Mouse (Mus musculus) gastrocnemius, postnatal 10 days (tissue): ENCODE results near the gene Ikzf5. TPM values are rescaled to one million over a fixed set of nuclear protein-coding genes. Genes with fewer than 3 reads are reported as not detected.
"Not testable (repeated sequence)": the region's sequence is repeated elsewhere in the genome, so short reads cannot be mapped to it uniquely, and the experiment has no call there.

Experiments used
- DNase-seq: peaks from one replicate; pipeline ENCODE4 v3.0.0; 2021; ENCODE audit warnings: mixed read lengths
- long read RNA-seq, 2 experiments: library from polyadenylated mRNA; stranded (forward); transcript quantifications; one replicate each; pipeline ENCODE4 v2.0.0; 2021
- total RNA-seq, 2 experiments: library from RNA; stranded (reverse); gene quantifications; 2 replicates each; pipeline ENCODE4 v1.2.3; 2021

The Ikzf5 gene
- total RNA-seq: 10 to 100 TPM; 23.1 to 23.5 TPM
- long read RNA-seq, experiment 1, full-length matches to known transcripts: 8 of 10 reads
- long read RNA-seq, experiment 1, partial matches to known transcripts: 0 of 10 reads
- long read RNA-seq, experiment 1, other reads (novel, unspliced or antisense): 2 of 10 reads
- long read RNA-seq, experiment 2, full-length matches to known transcripts: 8 of 9 reads
- long read RNA-seq, experiment 2, partial matches to known transcripts: 1 of 9 reads
- long read RNA-seq, experiment 2, other reads (novel, unspliced or antisense): 0 of 9 reads

DNA sequence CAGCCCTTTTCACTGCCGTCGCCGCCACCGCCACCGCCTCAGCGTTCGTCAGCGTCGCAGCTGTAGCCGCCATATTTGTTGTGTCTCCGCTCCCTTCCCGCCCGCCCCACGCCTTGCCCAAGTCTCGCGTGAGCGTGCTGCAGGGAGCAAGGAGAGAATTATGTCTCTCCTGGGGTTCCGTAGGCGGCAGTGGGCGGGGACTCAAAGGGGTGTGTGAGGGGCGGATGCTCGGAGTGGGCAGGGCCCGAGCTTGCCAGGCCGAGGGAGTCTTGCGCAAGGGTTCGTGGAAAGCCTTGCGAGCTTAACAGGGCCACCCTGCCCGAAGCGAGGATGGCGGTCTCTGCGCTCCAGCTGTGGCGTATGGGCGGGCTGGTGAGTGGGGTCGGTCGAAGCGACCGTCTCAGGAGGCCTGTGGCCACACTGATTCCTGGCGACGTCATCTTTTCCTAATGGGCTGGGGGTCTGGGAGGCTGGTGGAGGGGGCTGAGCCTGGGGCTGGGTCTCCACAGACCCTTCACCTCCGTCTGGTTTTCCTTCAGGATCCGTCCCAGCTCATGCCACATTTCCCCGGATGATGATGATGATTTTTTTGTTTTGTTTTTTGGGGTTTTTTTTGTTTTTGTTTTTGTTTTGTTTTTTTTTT, at the start of gene Ikzf5, which contains the start of gene Acadsb:
Gene Ikzf5 (minus strand): TSS at position 106 of the 643 bp plus-strand sequence.
Gene Acadsb (plus strand): TSS at position 186 of the 643 bp plus-strand sequence.
- DNase-seq: peak; percentile 98

DNA sequence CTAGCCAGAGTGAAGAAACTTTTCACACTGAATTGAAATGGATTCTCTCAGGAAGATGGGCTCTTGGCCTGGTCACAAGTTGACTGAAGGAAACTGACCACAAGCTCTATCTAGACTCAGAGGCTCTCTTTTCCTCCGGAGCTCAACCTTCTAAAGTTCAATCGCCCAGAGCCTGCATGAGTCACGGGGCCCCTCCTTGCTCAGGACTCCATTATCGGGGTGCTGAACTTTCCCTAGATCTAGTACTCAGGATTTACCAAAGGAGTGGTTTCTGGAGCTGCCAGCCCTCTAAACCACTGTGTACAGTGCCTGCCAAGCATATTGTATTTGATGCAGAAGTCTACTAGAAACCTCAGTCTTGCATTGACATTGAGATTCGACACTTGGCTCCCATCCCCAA, 46.4 kb upstream of the Ikzf5 start:
- no peak for DNase-seq

DNA sequence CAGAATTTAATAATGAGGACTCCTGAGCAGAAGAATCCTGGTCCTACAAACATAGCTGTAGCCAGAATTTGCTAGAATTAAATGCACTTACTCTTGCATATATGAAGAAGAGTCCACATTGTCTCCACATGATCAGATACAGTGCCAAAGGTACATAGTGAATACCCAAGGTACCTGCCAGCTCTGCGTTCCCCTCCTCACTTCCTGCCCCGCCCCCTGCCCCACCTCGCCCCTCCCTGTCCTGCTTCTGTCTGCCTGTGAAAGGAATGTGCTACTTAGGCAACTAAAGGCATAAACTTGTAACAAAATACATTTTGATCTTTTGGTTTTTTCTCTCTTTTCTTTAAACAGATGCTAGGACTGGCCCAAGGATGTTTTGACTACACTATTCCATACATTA, 26.7 kb upstream of the Ikzf5 start:
- DNase-seq: no peak

DNA sequence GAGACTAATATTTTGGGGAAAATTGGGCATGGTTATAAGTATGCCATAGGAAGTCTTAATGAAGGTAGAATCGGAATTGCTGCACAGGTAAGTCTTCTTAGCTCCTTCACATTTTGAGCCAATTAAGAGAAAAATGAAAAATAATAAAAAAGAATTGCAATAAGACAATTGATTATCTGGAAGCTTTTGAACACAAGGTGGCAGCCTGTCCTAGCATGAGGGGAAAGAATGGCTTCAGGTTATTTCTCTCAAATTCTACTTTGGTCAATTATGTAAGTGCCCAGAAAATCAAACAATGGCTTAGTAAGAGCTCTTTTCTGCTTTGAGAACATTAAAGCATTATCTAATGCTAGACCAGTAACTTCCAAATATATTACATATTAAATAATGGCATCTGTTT, 24.0 kb upstream of the Ikzf5 start:
- no peak for DNase-seq

DNA sequence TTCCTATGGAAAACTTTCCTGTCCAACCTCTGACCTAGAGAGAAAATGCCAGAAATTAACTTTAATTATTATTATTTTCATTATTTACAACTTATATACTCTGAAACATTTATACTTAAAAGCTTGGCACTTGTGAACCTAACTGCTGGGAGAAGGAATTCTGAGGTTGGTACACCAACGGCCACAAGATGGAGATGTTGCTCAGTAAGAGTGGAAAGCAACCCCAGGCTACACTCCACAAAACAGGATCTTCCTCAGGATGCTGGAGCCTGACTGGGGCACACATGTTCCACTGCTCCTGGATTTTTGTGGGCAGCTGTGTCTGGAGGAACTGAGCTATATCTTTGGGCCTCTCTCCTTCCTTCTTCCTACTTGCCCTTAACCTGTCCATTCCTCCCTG, 21.9 kb upstream of the Ikzf5 start:
- no peak for DNase-seq

DNA sequence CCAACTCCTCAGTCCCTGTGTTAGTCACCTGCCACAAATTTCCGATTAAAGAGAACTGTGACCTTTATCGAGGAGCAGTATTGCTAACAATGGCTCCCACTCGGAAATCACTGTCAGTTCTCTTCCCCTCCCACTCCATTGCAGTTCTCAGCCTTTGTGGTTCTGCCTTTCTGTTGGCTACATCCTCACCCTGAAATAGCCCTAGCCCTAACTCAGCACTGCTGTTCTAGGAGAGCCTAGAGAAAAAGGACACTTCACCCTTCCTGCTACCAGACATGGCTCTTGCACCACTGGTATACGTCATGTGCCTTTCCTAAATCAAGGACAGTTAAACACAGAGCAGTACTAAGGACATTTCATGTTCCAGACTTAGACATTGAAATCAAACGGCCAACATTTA, 17.0 kb upstream of the Ikzf5 start:
- DNase-seq: no peak

DNA sequence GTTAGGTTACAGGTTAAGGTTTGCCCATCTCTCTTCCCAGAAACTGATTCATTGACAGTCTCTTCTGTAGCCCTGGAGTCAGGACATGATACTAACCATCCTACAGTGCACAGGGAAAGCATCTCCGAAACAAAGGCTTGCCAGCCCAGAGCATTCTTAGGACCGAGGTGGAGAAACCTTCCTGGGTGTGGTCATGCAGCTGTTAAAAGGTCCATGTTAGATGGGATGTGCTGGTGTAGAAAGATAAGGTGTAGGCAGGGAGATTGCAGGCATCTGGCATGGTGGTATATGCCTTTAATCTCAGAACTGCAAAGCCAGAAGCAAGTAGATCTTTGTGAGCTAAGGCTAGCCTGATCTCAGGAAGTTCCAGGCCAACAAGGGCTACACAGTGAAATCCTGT, 14.6 kb upstream of the Ikzf5 start:
- no peak for DNase-seq

DNA sequence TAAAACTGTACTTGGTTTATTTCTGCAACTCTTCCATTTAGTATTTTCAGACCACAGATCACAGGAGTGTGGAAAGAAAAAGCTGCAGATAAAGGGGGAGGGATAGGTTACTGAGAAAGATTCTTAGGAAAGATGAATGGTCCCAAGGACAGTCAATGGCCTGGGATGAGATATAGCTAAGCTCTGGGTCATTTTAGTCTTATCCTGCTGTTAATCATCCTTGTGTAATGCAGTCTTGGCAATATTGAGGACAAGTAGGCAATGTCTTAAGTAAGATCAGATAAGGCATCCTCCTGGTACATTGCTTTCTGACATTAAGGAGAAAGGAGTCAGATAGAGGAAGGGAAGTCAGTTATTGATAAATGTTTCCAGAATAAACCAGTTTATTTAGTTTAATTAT, 7.3 kb upstream of the Ikzf5 start:
- DNase-seq: no peak

DNA sequence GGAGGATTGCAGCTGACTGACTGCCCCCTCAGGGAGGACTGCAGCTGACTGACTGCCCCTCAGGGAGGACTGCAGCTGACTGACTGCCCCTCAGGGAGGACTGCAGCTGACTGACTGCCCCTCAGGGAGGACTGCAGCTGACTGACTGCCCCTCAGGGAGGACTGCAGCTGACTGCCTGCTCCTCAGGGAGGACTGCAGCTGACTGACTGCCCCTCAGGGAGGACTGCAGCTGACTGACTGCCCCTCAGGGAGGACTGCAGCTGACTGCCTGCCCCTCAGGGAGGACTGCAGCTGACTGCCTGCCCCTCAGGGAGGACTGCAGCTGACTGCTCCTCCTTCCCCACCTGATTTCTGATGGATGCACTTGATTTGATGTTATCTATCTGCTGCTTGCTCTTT, 6.4 kb upstream of the Ikzf5 start:
- DNase-seq: not testable (repeated sequence)

DNA sequence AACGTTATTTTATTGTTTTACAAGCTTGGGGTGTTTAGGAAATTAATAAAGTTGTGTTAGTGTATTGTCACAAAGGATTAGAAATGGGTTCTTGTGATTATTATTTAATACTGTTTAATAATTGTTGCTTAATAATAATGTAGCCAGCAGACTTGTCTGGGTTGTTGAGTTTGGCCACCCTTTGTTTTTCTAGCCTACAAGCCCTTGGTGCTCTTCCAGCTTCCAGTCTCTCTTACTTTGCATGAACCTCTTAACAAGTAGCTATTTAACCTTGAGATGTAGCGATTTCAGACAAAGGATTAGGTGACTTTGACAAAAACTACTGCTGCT, 1.6 kb upstream of the Ikzf5 start:
- DNase-seq: no peak

DNA sequence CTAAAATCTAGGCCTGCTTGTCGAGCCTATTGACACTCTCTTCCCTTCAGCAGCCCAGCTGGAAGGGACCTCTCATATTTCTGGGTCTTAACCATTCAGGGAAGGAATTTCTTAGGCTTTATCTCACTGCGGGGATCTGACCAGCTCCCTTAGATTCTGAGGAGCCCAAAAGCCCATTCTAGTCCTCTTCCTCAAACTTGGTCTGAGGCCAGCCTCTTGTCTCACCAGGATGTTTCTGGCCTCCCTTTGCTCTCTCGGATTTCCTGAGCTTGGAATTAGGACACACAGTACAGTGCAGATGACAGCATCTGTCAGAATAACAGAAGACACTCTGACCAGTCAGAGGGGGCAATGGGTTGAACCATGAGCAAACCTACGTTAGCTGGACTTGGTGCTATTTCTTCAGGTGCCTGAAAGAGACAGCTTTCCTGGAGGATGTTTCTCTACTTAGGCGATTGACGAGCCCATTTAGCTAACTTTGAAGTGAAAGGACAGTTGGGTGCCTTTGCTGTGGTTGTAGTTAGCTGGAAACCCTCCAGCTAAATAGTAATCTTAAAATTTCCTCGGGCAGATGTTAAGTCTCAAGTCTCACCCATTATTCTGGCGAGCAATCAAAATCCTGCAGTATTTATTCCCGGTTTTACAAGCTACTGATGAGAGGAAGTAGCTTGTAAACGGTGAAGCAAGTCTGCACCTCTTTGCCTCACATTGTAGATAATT, 1.1 kb upstream of the Ikzf5 start:
- DNase-seq: peak; percentile 17

DNA sequence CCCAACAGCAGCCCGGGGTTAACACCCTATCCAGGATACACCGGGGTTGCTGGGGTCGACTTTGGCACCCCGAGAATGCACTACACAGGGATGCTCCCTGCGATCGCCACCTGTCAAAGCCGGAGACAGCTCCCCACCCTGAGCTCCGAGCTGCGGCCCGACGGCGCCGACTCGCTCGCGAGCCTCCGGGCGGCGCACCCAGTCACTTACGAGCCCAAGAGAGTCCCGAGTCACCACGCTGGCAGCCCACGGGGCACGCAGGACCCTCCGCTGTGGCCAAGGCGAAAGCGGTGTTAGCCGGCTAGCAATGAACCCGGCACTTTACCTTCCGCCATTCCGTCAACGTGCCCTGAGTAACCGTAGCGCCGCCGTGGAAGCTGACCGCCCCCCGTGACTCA, 334 bp downstream of the Ikzf5 start:
- DNase-seq: no peak

DNA sequence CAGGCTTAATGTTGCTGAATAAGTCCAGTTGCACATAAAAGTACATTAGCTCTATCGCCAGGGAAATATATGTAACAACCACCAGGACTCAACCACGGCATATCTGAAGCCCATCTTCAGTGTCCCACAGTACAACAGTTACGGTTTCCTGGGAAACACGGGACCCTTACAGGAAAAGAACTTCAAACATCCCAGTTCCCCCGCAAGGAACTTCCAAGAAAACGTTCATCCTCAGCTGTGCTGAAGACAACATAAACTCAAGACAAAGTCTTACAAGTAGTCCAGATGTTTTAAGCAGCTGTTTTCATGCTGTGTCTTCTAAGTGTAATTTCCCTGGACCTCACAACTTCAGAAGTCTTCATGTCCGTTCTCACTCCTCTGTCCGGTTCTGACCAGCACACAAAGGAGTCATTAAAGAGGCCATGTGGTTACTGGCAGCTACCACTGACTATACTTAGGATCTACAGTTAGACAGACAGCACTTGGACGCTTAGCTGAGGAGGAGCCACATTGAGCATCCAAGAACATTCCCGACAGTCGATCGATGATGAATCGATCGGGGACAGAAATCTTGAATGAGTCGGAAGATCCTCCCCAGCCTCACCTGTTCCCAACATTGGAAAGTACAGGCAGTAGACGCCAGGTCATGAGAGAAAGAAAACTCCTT, 867 bp downstream of the Ikzf5 start:
- DNase-seq: no peak

DNA sequence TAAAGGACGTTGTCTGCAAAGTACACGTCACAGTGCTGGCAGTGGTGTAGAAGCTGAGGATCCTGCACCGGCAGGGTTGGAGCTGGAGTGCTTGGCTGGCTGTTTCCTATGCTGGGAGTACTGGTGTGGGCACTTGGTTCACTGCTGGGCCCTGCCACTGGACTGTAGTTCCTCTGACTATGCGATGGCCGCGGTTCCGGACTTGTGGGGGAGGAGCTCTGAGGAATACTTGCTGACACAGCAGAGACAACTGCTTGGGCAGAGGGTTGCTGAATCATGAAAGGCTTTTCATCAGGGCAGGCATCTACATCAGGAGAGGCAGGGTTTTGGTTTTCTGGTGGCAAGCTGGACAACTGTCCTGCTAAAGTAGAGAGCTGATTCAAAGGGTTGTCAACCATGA, 18.6 kb downstream of the Ikzf5 start:
- DNase-seq: not testable (repeated sequence)

DNA sequence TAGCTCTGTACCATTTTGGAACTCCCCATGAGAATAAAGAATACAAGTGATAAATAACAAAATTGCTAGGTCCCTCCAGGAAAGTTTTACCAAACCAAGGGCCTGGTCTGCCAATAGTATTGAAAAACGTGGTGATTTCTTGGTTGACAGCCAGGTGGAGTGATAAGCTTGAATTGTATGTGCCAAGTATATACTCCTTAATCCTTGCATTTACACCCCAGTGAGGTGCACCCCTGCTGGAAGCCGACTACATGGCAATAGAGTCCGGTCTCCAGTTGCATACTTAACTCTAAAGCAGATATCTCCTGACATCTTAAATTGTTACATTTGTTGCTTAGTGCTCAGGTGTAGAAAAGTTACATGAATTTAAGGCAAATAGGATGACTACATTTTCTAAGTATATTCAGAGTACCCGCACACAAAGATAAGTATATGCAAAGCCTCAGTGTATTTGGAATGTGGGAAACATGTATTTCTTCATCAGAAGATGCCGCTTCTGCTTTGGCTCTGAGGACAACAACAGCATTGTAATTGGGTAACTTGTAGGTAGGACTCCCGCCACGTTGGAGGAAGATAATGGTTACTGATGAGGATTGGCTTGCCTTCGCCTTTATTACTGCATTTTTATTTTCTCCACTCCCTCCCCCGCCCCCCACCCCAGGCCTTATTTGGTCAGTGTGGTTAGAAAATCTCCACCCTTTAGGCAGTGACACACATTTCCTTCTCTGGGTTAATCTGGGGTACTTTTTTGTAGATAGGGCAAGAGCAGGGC, 38.3 kb downstream of the Ikzf5 start:
- no peak for DNase-seq

DNA sequence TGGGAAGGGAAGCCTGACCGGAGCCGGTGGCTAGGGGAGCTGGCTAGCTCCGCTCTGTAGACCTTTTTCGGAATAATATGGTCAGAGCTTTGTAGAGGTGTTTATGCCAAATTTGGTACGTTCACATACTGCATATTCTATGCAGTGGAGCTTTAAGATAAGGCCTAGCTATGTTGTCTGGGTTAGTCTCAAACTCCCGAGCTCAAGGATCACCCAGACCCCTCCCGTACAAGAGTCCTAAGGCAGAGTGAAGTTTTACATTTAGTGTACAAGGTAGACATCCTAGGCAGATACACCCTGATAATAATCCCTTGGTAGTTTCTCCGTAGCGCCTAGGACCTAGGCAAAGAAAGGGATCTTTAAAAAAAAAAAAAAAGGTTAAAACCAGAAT, 38.9 kb downstream of the Ikzf5 start:
- DNase-seq: no peak

DNA sequence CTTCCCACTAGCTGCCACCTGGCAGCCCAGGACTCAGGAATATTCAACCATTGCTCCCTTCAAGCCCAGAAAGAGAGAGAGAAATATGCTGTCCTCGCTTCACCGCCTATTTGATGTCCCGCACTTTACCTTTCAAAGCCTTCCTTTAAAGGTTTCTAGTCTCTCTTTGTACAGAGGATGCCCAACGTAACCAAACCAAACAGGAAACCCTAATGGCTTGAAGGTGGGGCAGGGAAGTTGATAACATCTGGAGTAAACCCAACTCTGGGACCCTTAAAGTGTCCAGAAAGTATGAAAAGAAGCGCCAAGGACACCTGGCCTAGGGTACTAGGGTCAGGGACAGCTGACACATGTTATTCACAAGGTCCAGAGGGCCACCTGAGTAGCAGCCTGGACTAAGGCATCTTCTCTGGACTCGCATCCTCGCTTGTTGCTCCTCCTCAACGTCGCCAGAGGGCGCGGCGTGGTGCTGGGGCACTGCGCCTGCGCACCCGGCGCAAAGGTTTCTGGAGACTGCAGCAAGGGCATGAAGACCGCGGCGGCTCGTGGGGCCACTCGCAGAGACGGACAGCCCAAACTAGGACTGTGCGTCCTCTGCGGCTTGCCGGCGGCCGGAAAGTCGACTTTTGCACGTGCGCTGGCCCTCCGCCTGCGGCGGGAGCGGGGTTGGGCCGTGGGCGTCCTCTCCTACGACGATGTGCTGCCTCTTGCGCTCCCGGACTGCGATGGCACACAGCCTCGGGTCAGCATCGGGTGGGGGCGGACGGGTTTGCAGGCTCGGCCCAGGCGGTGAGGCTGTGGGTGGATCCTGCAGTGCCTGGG, 39.5 kb downstream of the Ikzf5 start, which contains the start of gene Pstk:
Gene Pstk (plus strand): TSS at position 494 of the 822 bp plus-strand sequence.
- peak; percentile 89 for DNase-seq

DNA sequence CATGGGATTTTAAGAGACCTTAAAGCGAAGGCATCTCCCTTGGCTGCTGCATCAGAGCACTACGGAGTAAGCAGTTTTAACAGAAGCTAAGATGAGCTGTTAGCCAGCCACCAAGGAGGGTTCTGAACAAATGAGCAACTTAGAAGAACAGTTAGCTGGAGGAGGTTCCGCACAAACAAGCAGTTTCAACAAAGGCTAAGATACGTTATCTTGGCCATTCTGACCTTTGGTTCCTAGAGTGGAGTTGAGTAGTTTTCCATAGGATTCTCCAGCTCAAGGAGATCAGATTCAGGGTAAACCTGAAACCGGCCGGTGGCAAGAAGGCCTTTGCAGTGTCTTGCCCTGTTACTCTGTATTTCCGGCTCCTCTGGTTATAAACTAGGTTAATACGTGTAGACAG, 46.2 kb downstream of the Ikzf5 start:
- no peak for DNase-seq

DNA sequence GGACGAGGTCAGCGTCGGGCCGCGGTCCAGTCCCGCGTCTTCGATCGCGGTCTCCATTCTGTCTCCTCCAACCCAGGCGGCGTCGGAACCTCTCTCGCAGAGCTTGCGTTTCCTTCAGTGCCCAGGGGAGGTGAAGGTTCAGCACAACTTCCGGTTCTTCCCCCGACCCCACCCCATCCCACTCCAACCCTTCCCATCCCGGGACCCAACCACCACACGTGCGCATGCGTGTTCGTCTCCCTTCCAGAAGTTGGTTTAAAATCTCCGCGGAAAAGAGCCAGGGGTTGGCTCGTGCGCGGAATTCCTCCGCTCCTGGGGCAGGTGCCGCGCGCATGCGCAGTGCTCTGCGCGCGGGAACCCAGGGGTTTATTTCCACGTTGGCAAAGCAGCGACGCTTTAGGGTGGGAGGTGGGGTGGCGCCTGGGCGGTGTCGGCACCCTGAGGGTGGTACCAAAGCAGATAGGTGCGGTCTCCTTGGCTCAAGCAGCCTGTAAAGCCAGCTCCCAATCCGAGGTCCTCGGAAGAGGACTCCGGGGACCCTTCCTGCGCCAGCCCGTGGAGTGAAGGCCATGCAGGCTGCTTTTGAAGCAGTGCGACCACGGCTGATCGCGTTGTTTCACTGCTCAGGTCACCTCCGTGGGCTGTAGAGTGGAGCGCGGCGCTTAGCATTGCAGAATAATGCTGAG, 47.6 kb downstream of the Ikzf5 start, which contains the start of gene 2310057M21Rik:
Gene 2310057M21Rik (minus strand): TSS at position 145 of the 686 bp plus-strand sequence.
- DNase-seq: peak; percentile 93

DNA sequence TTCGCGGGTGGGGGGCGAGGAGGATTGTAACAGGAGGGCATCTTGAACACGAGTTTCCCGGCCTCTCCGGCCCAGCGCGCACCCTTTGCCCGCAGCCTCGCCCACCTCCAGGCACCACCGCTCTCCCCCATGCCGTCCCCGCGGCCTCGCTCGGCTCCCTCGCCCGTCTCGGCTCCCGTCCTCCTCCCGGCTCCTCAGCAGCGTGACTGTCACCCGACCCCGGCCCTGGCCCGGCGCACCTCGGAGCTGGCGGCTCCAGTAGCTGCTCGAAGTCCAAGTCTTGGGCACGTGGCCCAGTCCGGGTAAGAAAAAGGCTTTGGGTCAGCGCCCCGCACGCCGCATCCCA, 48.1 kb downstream of the Ikzf5 start:
- no peak for DNase-seq

DNA sequence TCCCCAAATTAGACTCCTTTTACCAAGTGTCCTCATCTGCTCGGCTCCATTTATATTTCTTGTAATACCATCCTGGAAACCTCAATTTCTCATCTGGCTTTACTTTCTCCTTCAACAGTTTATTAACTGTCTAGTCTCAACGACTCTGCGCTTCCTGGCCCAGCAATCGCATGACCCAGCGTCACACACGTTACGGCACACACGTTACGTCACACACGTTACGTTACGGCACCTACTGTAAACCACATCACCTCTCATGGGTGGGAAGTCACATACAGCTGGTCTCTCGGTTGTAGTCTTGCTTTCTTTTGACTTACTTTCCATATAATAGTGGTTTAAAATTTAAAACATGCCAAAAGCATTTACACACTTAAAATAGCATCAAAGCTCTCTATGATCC, 54.2 kb downstream of the Ikzf5 start:
- DNase-seq: no peak
